In genomic region chr4:95966928-95967724, GRCm38 (mm10) we compare ENCODE assay signal across 8 mouse cellular contexts. TPM values are rescaled to one million over a fixed set of nuclear protein-coding genes. Genes with fewer than 3 reads are reported as not detected.
DNase-seq lines count a peak whose midpoint lies in the region; ATAC-seq and TF ChIP-seq lines count a peak whose summit lies in the region.

Gene Hook1 (plus strand): TSS chr4:95967240.

- peak within 1 kb of the TSS; percentile 69 for H3K9ac ChIP-seq in limb, embryonic 12.5 days (replicated peaks)
- H3K9ac ChIP-seq in midbrain, embryonic 13.5 days (replicated peaks), result peak within 1 kb of the TSS; percentile 87

- H3K9me3 ChIP-seq in erythroblast, embryonic 14.5 days (ENCODE audit: control insufficient read depth, low read length), result no peaks in the 10 kb centered on the region; the same call in 1 of the 2 replicates
- H3K9me3 ChIP-seq in heart, embryonic 10.5 days, result no peaks in the 10 kb centered on the region
- no peaks in the 10 kb centered on the region for H3K9me3 ChIP-seq in limb, embryonic 12.5 days
- no peaks in the 10 kb centered on the region for H3K9me3 ChIP-seq in midbrain, embryonic 13.5 days

- ATAC-seq in limb, embryonic 12.5 days (ENCODE audit: insufficient number of reproducible peaks, insufficient read depth, low FRiP score, low TSS enrichment, low read depth), result peak; percentile 100
- peak; percentile 100 for ATAC-seq in midbrain, embryonic 13.5 days

- TF ChIP-seq POLR2A in small intestine, adult 2 months (IDR thresholded peaks at IDR 0.05; ENCODE audit: low read depth, low read length), result peak; percentile 65

- peaks cover 14% of the 10 kb centered on the region for H3K27me3 ChIP-seq in erythroblast, embryonic 14.5 days (ENCODE audit: control insufficient read depth)
- H3K27me3 ChIP-seq in heart, embryonic 10.5 days (ENCODE audit: insufficient read depth, poor library complexity, severe bottlenecking), result 0 out of 2 replicates have a peak, but pooled peaks cover 4% of the 10 kb centered on the region
- H3K27me3 ChIP-seq in limb, embryonic 12.5 days, result peaks cover 3% of the 10 kb centered on the region; the same call in 1 of the 2 replicates
- no peaks in the 10 kb centered on the region for H3K27me3 ChIP-seq in midbrain, embryonic 13.5 days
- H3K27me3 ChIP-seq in small intestine, adult 2 months (ENCODE audit: control insufficient read depth, insufficient read depth, low read length), result no peaks in the 10 kb centered on the region

- H3K36me3 ChIP-seq in erythroblast, embryonic 14.5 days (ENCODE audit: control insufficient read depth), result no peaks in the 10 kb centered on the region
- H3K36me3 ChIP-seq in heart, embryonic 10.5 days, result no peaks in the 10 kb centered on the region
- H3K36me3 ChIP-seq in limb, embryonic 12.5 days, result no peaks in the 10 kb centered on the region
- no peaks in the 10 kb centered on the region for H3K36me3 ChIP-seq in midbrain, embryonic 13.5 days
- H3K36me3 ChIP-seq in small intestine, adult 2 months (ENCODE audit: control insufficient read depth, insufficient read depth, low read length), result no peaks in the 10 kb centered on the region

- peaks cover 10% of the 10 kb centered on the region for H3K4me1 ChIP-seq in erythroblast, embryonic 14.5 days (ENCODE audit: control insufficient read depth)
- 0 out of 2 replicates have a peak, but pooled peaks cover 5% of the 10 kb centered on the region for H3K4me1 ChIP-seq in heart, embryonic 10.5 days
- peaks cover 9% of the 10 kb centered on the region for H3K4me1 ChIP-seq in limb, embryonic 12.5 days (replicated peaks)
- peaks cover 17% of the 10 kb centered on the region for H3K4me1 ChIP-seq in midbrain, embryonic 13.5 days (replicated peaks)
- peaks cover 4% of the 10 kb centered on the region; the same call in 1 of the 2 replicates for H3K4me1 ChIP-seq in small intestine, adult 2 months (ENCODE audit: control insufficient read depth, insufficient read depth, insufficient read length, low read length)

- TF ChIP-seq CTCF in small intestine, adult 2 months (IDR thresholded peaks at IDR 0.05; ENCODE audit: extremely low read depth, insufficient read length, insufficient replicate concordance, low read depth, low read length), result no peak

- under 1% methylated on average over 82 of the region's 82 CpGs for WGBS in heart, embryonic 10.5 days
- WGBS in limb, embryonic 12.5 days, result under 1% methylated on average over 82 of the region's 82 CpGs
- under 1% methylated on average over 72 of the region's 82 CpGs for WGBS in midbrain, embryonic 13.5 days
- WGBS in small intestine, adult 2 months, result 1% methylated on average over 82 of the region's 82 CpGs

- H3K4me3 ChIP-seq in erythroblast, embryonic 14.5 days (replicated peaks), result peak within 1 kb of the TSS; percentile 62
- H3K4me3 ChIP-seq in heart, embryonic 10.5 days, result peak within 1 kb of the TSS; percentile 84
- H3K4me3 ChIP-seq in limb, embryonic 12.5 days (replicated peaks), result peak within 1 kb of the TSS; percentile 65
- peak within 1 kb of the TSS; percentile 76 for H3K4me3 ChIP-seq in midbrain, embryonic 13.5 days (replicated peaks)
- peak within 1 kb of the TSS; percentile 75 for H3K4me3 ChIP-seq in small intestine, adult 2 months (ENCODE audit: low read depth, low read length)

- peak within 1 kb of the TSS; percentile 92 for H3K27ac ChIP-seq in heart, embryonic 10.5 days
- no peak within 1 kb of the TSS for H3K27ac ChIP-seq in limb, embryonic 12.5 days
- peak within 1 kb of the TSS; percentile 88 for H3K27ac ChIP-seq in midbrain, embryonic 13.5 days
- H3K27ac ChIP-seq in small intestine, adult 2 months (ENCODE audit: insufficient read depth, low read depth, low read length), result peak within 1 kb of the TSS; percentile 85

- H3K4me2 ChIP-seq in limb, embryonic 12.5 days, result peak within 1 kb of the TSS; percentile 88
- peak within 1 kb of the TSS; percentile 78 for H3K4me2 ChIP-seq in midbrain, embryonic 13.5 days (replicated peaks)

- DNase-seq in brain, embryonic 18.5 days (ENCODE audit: low read depth, low spot score), result peak; percentile 90
- peak; percentile 98 for DNase-seq in heart, embryonic 10.5 days (ENCODE audit: low spot score)
- DNase-seq in kidney, adult 9 months, result peak; percentile 99
- no peak for DNase-seq in adipocyte (ENCODE audit: low spot score)

RNA-seq across cellular contexts. Expression of gene Hook1, which starts in this region (rescaled TPM):
- polyA plus RNA-seq in erythroblast, embryonic 14.5 days (2012), result not detected in 2 replicates
- polyA plus RNA-seq in heart, embryonic 10.5 days (2016; fragmentation: Nextera tagmentation; extraction: Ambion mirVana), result 10.2 and 12.3 TPM in 2 replicates
- 13.0 and 13.2 TPM in 2 replicates for polyA plus RNA-seq in limb, embryonic 12.5 days (2016; fragmentation: Nextera tagmentation; extraction: Ambion mirVana)
- 51.6 and 58.9 TPM in 2 replicates for polyA plus RNA-seq in midbrain, embryonic 13.5 days (2015; fragmentation: Nextera tagmentation; extraction: Ambion mirVana)
- polyA plus RNA-seq in small intestine, adult 2 months (2012; rRNA removed), result 6.4 and 8.3 TPM in 2 replicates
